Mouse (Mus musculus) liver, postnatal 0 days (tissue): Measurements from ENCODE around the gene Trim62. TPM values are rescaled to one million over a fixed set of nuclear protein-coding genes. Genes with fewer than 3 reads are reported as not detected.

Experiments used
- ATAC-seq: fragments of 200-750 bp; cut with Nextera tagmentation; 2 replicates; pipeline ENCODE4 v1.8.0; 2017; ENCODE audit warnings: mild to moderate bottlenecking, moderate library complexity
- DNase-seq: peaks from one replicate; pipeline ENCODE4 v3.0.0-alpha.2; 2016
- H3K27ac ChIP-seq: fragments of 300-500 bp; sonication (generic); 2 replicates; pipeline ENCODE4 v1.5.1; 2014; ENCODE audit warnings: antibody characterized with exemption, moderate library complexity, mild to moderate bottlenecking, low read depth
- H3K27me3 ChIP-seq: fragments of 300-500 bp; sonication (generic); 2 replicates; pipeline ENCODE4 v1.6.1; 2014; ENCODE audit warnings: low read length, control low read depth, mixed read lengths; ENCODE audit not compliant: insufficient read depth
- H3K36me3 ChIP-seq: fragments of 300-500 bp; sonication (generic); replicated peaks from 2 replicates; pipeline ENCODE4 v1.6.1; 2014; ENCODE audit warnings: mild to moderate bottlenecking, control low read depth, low read length, moderate library complexity, mixed read lengths; ENCODE audit not compliant: insufficient read depth
- H3K4me1 ChIP-seq: fragments of 300-500 bp; sonication (generic); 2 replicates; pipeline ENCODE4 v1.6.1; 2014; ENCODE audit warnings: antibody characterized with exemption, mild to moderate bottlenecking, control low read depth; ENCODE audit not compliant: insufficient read depth
- H3K4me2 ChIP-seq: fragments of 300-500 bp; sonication (generic); 2 replicates; pipeline ENCODE4 v1.6.1; 2014; ENCODE audit warnings: low read depth, mild to moderate bottlenecking, low read length, moderate library complexity, mixed read lengths
- H3K4me3 ChIP-seq: fragments of 300-500 bp; sonication (generic); 2 replicates; pipeline ENCODE4 v1.5.1; 2014; ENCODE audit warnings: low read depth, low read length
- H3K9ac ChIP-seq: fragments of 300-500 bp; sonication (generic); replicated peaks from 2 replicates; pipeline ENCODE4 v1.6.1; 2014; ENCODE audit warnings: mild to moderate bottlenecking, moderate library complexity
- H3K9me3 ChIP-seq: fragments of 300-500 bp; sonication (generic); 2 replicates; pipeline ENCODE4 v1.6.1; 2016; ENCODE audit warnings: mild to moderate bottlenecking, control low read depth, low read length, mixed read lengths
- CTCF ChIP-seq: sonication (generic); IDR thresholded peaks from 2 replicates; pipeline ENCODE4 v1.5.1; 2016; ENCODE audit warnings: antibody characterized with exemption, low read depth
- EP300 ChIP-seq: IDR thresholded peaks from 2 replicates; pipeline ENCODE4 v1.6.1; 2016; ENCODE audit warnings: antibody characterized with exemption, low read depth, mild to moderate bottlenecking
- WGBS: fragments of 180-500 bp; shearing (Covaris S2); extraction: QIAGEN DNeasy Blood & Tissue Kit; methylation state at CpG from one replicate; pipeline ENCODE4 v1.1.7; 2014; ENCODE audit not compliant: insufficient replicate concordance; 5-methylcytosine and 5-hydroxymethylcytosine counted together
- polyA plus RNA-seq: library from polyadenylated mRNA; unstranded; fragments of >200 nt; fragmentation: Nextera tagmentation; extraction: Ambion mirVana; gene quantifications from 2 replicates; pipeline ENCODE4 v1.2.1, GENCODE M21; 2015

Trim62 gene
- polyA plus RNA-seq, 1 experiment from 2014 or later, result 0.26 TPM

DNA sequence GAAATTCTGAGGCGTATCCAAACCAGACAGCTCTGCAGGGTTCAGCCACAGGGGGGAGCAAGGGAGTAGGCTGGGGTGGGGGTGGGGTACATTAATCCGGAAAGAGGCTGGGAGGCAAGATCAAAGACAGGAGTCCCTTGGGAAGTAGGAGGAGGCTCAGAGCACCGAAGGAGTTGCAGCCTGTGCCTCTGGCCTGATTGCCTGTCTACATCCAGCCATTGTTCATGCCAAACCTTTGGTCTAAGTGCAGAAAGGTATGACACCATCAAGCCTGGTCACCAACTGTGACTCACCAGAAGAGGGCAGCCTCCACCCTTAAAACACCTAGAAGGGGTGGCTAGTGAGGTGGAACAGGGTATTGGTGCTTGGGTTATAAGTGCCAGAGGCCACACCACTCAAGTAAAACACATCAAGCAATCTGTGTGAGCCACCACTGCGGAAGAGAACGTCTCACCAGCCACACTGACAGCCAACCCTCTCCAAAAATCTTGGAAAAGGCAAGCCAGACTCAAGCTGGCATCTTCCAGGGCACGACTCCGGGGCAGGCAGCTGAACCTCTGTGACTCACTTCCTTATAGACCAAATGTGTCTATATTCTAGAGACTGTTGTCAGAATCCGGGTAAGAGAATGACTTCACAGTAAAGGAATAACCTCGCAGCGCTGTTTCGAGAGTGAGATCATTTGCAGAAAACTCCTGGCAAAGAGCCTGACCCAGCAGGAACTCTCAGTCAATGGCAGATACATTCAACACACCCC, 74.0 kb downstream of the Trim62 start:
- Histone ChIP-seq H3K27ac (no peak overlapping the region), H3K27me3 (peaks cover 23% of the 10 kb centered on the region)
- ATAC-seq, result peak; percentile 77

GRCm38 (mm10) chr4:128958156-128958555, 74.8 kb downstream of the Trim62 start:
- Histone ChIP-seq H3K4me1 (no peaks in the 10 kb centered on the region; the same call in 1 of the 2 replicates), H3K4me2 (no peak overlapping the region), H3K27me3 (peaks cover 27% of the 10 kb centered on the region), H3K9me3 (no peaks in the 10 kb centered on the region), H3K9ac (no peak overlapping the region), H3K27ac (no peak overlapping the region), H3K4me3 (no peak overlapping the region), H3K36me3 (no peaks in the 10 kb centered on the region)
- DNase-seq (no peak), ATAC-seq (no peak)
- WGBS, result 84% methylated on average over 11 of the region's 11 CpGs
- TF ChIP-seq CTCF (no peak), EP300 (no peak)

More for the DNA sequence above, 74.0 kb downstream of the Trim62 start:
- peak; percentile 72 for DNase-seq
- whole genome bisulfite sequencing, result 42% methylated on average over 11 of the region's 11 CpGs
- Histone ChIP-seq H3K9ac (no peak overlapping the region), H3K4me3 (no peak overlapping the region), H3K9me3 (no peaks in the 10 kb centered on the region), H3K4me2 (no peak overlapping the region; the same call in 1 of the 2 replicates), H3K4me1 (no peaks in the 10 kb centered on the region; the same call in 1 of the 2 replicates), H3K36me3 (no peaks in the 10 kb centered on the region)
- TF ChIP-seq EP300, result no peak
- TF ChIP-seq CTCF, result peak; percentile 77

DNA sequence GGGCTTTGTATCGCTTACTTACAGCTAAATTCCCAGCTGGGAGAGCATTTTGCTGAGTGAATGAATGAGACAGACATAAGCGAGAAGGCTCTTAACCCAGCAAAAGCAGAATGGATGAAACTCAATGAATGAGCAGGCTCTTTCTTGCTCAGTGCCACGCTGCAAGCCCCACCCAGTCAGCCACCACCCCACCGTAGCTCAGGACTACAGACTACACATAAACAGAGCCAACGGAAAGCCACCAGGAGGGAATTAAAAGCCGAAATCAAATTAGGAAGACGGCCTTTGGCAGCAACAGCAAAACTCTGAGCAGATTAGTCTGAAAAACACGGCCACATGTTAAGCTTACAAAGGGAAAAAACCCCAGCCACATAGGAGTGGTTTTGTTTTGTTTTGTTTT, 75.5 kb downstream of the Trim62 start:
- DNase-seq (no peak), ATAC-seq (no peak)
- WGBS, result 78% methylated on average over 8 of the region's 8 CpGs
- no peak for TF ChIP-seq CTCF
- no peak for TF ChIP-seq EP300
- no peaks in the 10 kb centered on the region for H3K9me3 ChIP-seq
- no peak overlapping the region for H3K27ac ChIP-seq
- peaks cover 30% of the 10 kb centered on the region for H3K27me3 ChIP-seq
- H3K4me2 ChIP-seq, result no peak overlapping the region
- H3K4me3 ChIP-seq, result no peak overlapping the region
- no peaks in the 10 kb centered on the region; the same call in 1 of the 2 replicates for H3K4me1 ChIP-seq
- no peaks in the 10 kb centered on the region for H3K36me3 ChIP-seq
- no peak overlapping the region for H3K9ac ChIP-seq

DNA sequence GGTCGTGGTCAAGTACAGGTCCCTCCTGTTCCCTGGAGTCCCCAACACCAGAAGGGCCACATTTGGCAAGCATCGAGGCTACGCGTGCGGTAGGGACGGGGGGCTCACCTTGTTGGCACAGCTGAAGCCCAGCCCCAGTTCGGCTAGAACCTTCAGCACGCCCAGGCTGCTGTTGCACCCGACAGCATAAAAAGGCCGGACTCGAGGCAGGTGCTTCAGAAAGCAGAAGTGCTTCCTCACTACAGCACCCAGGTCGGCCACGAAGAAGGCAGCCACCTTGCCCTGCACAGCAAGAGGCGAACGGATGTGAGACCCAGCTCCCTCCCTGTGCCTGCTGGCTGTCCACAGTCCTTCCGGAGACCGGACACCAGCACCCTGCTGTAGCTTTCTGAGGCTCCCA, 76.3 kb downstream of the Trim62 start:
- peaks cover 30% of the 10 kb centered on the region for H3K27me3 ChIP-seq
- ATAC-seq (no peak), DNase-seq (no peak)
- no peak overlapping the region for H3K4me3 ChIP-seq
- no peaks in the 10 kb centered on the region for H3K9me3 ChIP-seq
- no peaks in the 10 kb centered on the region for H3K36me3 ChIP-seq
- H3K27ac ChIP-seq, result no peak overlapping the region
- no peak overlapping the region for H3K9ac ChIP-seq
- TF ChIP-seq EP300 (no peak), CTCF (no peak)
- no peak overlapping the region for H3K4me2 ChIP-seq
- no peaks in the 10 kb centered on the region; the same call in 1 of the 2 replicates for H3K4me1 ChIP-seq
- WGBS, result 67% methylated on average over 17 of the region's 17 CpGs

Other genes starting within 250 kb of the Trim62 start
- gene Phc2, start 228.9 kb upstream of the Trim62 start, polyA plus RNA-seq, result 14.6 and 18.7 TPM in 2 replicates
- not detected in 2 replicates for gene A3galt2, start 128.2 kb upstream of the Trim62 start, polyA plus RNA-seq
- 5.1 and 5.4 TPM in 2 replicates for gene Zfp362, start 77.5 kb upstream of the Trim62 start, polyA plus RNA-seq
- gene Azin2, start 78.9 kb downstream of the Trim62 start, polyA plus RNA-seq, result 1.6 and 1.8 TPM in 2 replicates
- gene Ak2, start 108.4 kb downstream of the Trim62 start, polyA plus RNA-seq, result 276 and 291 TPM in 2 replicates
- gene Rnf19b, start 174.7 kb downstream of the Trim62 start, polyA plus RNA-seq, result 5.5 and 6.0 TPM in 2 replicates
- 0.26 TPM in 1 of 2 replicates, not detected in the other for gene Tmem54, start 222.0 kb downstream of the Trim62 start, polyA plus RNA-seq
- gene Hpca, start 238.5 kb downstream of the Trim62 start, polyA plus RNA-seq, result 0.18 and 0.40 TPM in 2 replicates